Mouse (Mus musculus) monocyte, adult 5-6 weeks (primary cell): ENCODE data around the gene Atp2c1. TPM values are rescaled to one million over a fixed set of nuclear protein-coding genes. Genes with fewer than 3 reads are reported as not detected.

ENCODE experiments used
- ATAC-seq: fragments of 153-309, 156-312 bp; replicated peaks from 2 replicates; pipeline ENCODE4 v1.8.0; 2017; ENCODE audit warnings: mild to moderate bottlenecking; ENCODE audit not compliant: low TSS enrichment, insufficient number of reproducible peaks, severe bottlenecking, poor library complexity, low FRiP score
- total RNA-seq: library from RNA; stranded (forward); fragments of 200-1000, 200-491, 200-594 nt; gene quantifications from 3 replicates; pipeline ENCODE4 v1.2.3, GENCODE M21; 2017

Gene Atp2c1
- total RNA-seq, 1 experiment from 2014 or later = 219 TPM

- ATAC-seq = peak; percentile 62
Measured at GRCm38 (mm10) chr9:105495316-105496174, 31.6 kb downstream of the Atp2c1 start.

GRCm38 (mm10) chr9:105494553-105495315 lies 32.4 kb downstream of the Atp2c1 start:
- peak; percentile 84 for ATAC-seq

- no peak for ATAC-seq
Measured at GRCm38 (mm10) chr9:105492744-105493143, 34.4 kb downstream of the Atp2c1 start.

- ATAC-seq = no peak
Measured at GRCm38 (mm10) chr9:105488363-105488762, 38.8 kb downstream of the Atp2c1 start.

GRCm38 (mm10) chr9:105484338-105485084 lies 42.6 kb downstream of the Atp2c1 start:
- ATAC-seq = peak; percentile 90

- no peak for ATAC-seq
Measured at GRCm38 (mm10) chr9:105483880-105484279, 43.2 kb downstream of the Atp2c1 start.

- no peak for ATAC-seq
Measured at GRCm38 (mm10) chr9:105482715-105483510, 44.2 kb downstream of the Atp2c1 start.

GRCm38 (mm10) chr9:105482070-105482469 lies 45.0 kb downstream of the Atp2c1 start:
- ATAC-seq = no peak

GRCm38 (mm10) chr9:105476134-105476533 lies 51.0 kb downstream of the Atp2c1 start:
- ATAC-seq = no peak

GRCm38 (mm10) chr9:105474910-105475309 lies 52.2 kb downstream of the Atp2c1 start:
- ATAC-seq = no peak

GRCm38 (mm10) chr9:105467787-105468186 lies 59.3 kb downstream of the Atp2c1 start:
- no peak for ATAC-seq

- no peak for ATAC-seq
Measured at GRCm38 (mm10) chr9:105461496-105461895, 65.6 kb downstream of the Atp2c1 start.

- peak; percentile 91 for ATAC-seq
Measured at GRCm38 (mm10) chr9:105459032-105459431, 68.1 kb downstream of the Atp2c1 start.

- no peak for ATAC-seq
Measured at GRCm38 (mm10) chr9:105408549-105408948, 118.6 kb downstream of the Atp2c1 start.

GRCm38 (mm10) chr9:105395218-105395627 lies 131.9 kb downstream of the Atp2c1 start, which contains the start of the genes Aste1 and Nek11:
TSS of gene Aste1 (plus strand) at chr9:105395392.
TSS of gene Nek11 (minus strand) at chr9:105395524.
- ATAC-seq = peak; percentile 97

GRCm38 (mm10) chr9:105394720-105395119 lies 132.4 kb downstream of the Atp2c1 start:
- ATAC-seq = no peak

- no peak for ATAC-seq
Measured at GRCm38 (mm10) chr9:105390616-105391015, 136.5 kb downstream of the Atp2c1 start.

- 0 out of 2 replicates have a peak, but pooled peaks have one; percentile 55 for ATAC-seq
Measured at GRCm38 (mm10) chr9:105389289-105389688, 137.8 kb downstream of the Atp2c1 start.
